Mouse (Mus musculus) MEL (cell line): Measurements from ENCODE around the gene Ucp3. TPM values are rescaled to one million over a fixed set of nuclear protein-coding genes. Genes with fewer than 3 reads are reported as not detected.

Experiments
- DNase-seq: peaks from one replicate; pipeline ENCODE4 v3.0.0; 2011; ENCODE audit warnings: low read depth, low spot score
- H3K27ac ChIP-seq: 2 replicates; pipeline ENCODE4 v1.5.1; 2012; ENCODE audit warnings: low read depth, mild to moderate bottlenecking, control low read depth, low read length, moderate library complexity; ENCODE audit not compliant: control insufficient read depth
- H3K27me3 ChIP-seq, 2 experiments: fragments of 150-350 bp in 1 of 2; sonication (generic) in 1 of 2; 2 replicates each; pipeline ENCODE4 v1.6.1; 2012; ENCODE audit warnings: low read length in 2 of 2, mild to moderate bottlenecking in 2 of 2, improper control_type of control experiment in 1 of 2, moderate library complexity in 1 of 2; ENCODE audit not compliant: insufficient read depth in 2 of 2, control insufficient read depth in 1 of 2
- H3K36me3 ChIP-seq, 2 experiments: 2 replicates each; pipeline ENCODE4 v1.6.1; 2012 to 2014; ENCODE audit warnings: low read length in 2 of 2, improper control_type of control experiment in 1 of 2, inconsistent platforms in 1 of 2, mild to moderate bottlenecking in 1 of 2; ENCODE audit not compliant: insufficient read depth in 2 of 2, control insufficient read depth in 1 of 2
- H3K4me1 ChIP-seq, 2 experiments: fragments of 150-350 bp in 1 of 2; sonication (generic) in 1 of 2; 2 replicates each; pipeline ENCODE4 v1.6.1; 2012; ENCODE audit warnings: low read length in 2 of 2, improper control_type of control experiment in 1 of 2, mild to moderate bottlenecking in 1 of 2; ENCODE audit not compliant: insufficient read depth in 2 of 2, control insufficient read depth in 1 of 2
- H3K4me3 ChIP-seq, 2 experiments: fragments of 150-350 bp in 1 of 2; sonication (generic) in 1 of 2; 2 replicates each; pipeline ENCODE4 v1.5.1; 2012; ENCODE audit warnings: low read depth in 2 of 2, low read length in 2 of 2, mild to moderate bottlenecking in 2 of 2, moderate library complexity in 2 of 2, control low read depth in 1 of 2, improper control_type of control experiment in 1 of 2; ENCODE audit not compliant: control insufficient read depth in 1 of 2, insufficient read depth in 1 of 2
- H3K79me2 ChIP-seq: 2 replicates; pipeline ENCODE4 v1.6.1; 2012; ENCODE audit warnings: mild to moderate bottlenecking, low read length, moderate library complexity; ENCODE audit not compliant: control insufficient read depth, poor library complexity, insufficient read depth
- H3K9ac ChIP-seq: 2 replicates; pipeline ENCODE4 v1.6.1; 2012; ENCODE audit warnings: low read depth, mild to moderate bottlenecking, control low read depth, low read length, moderate library complexity; ENCODE audit not compliant: control insufficient read depth, poor library complexity, severe bottlenecking
- H3K9me3 ChIP-seq: fragments of 150-350 bp; sonication (generic); replicated peaks from 2 replicates; pipeline ENCODE4 v1.6.1; 2012; ENCODE audit warnings: mild to moderate bottlenecking, low read length, improper control_type of control experiment, moderate library complexity; ENCODE audit not compliant: insufficient read depth
- BHLHE40 ChIP-seq: IDR thresholded peaks from 2 replicates; pipeline ENCODE4 v1.6.1; 2012; ENCODE audit warnings: low read depth, mild to moderate bottlenecking, inconsistent platforms, low read length, improper control_type of control experiment, borderline replicate concordance
- CHD1 ChIP-seq: IDR thresholded peaks from 2 replicates; pipeline ENCODE4 v1.6.1; 2012; ENCODE audit warnings: low read depth, mild to moderate bottlenecking, inconsistent platforms, low read length, improper control_type of control experiment
- CTCF ChIP-seq, 3 experiments: IDR thresholded peaks in 2 of 3; conservative IDR thresholded peaks in 1 of 3; 2 replicates each; pipeline ENCODE4 v1.5.1; 2011 to 2012; ENCODE audit warnings: low read length in 3 of 3, low read depth in 2 of 3, mild to moderate bottlenecking in 2 of 3, improper control_type of control experiment in 1 of 3, inconsistent platforms in 1 of 3, mixed read lengths in 1 of 3, moderate library complexity in 1 of 3; ENCODE audit not compliant: control insufficient read depth in 1 of 3, insufficient read depth in 1 of 3, poor library complexity in 1 of 3, severe bottlenecking in 1 of 3
- E2F4 ChIP-seq: IDR thresholded peaks from 2 replicates; pipeline ENCODE4 v1.6.1; 2011; ENCODE audit warnings: low read depth, low read length, improper control_type of control experiment, borderline replicate concordance
- ELF1 ChIP-seq: IDR thresholded peaks from 2 replicates; pipeline ENCODE4 v1.6.1; 2014; ENCODE audit warnings: low read depth, mild to moderate bottlenecking, inconsistent platforms, low read length, improper control_type of control experiment, moderate library complexity
- ETS1 ChIP-seq: IDR thresholded peaks from 2 replicates; pipeline ENCODE4 v1.6.1; 2012; ENCODE audit warnings: low read depth, mild to moderate bottlenecking, inconsistent platforms, low read length, improper control_type of control experiment, moderate library complexity
- GATA1 ChIP-seq: IDR thresholded peaks from 2 replicates; pipeline ENCODE4 v1.6.1; 2011; ENCODE audit warnings: low read depth, low read length, improper control_type of control experiment
- HCFC1 ChIP-seq: IDR thresholded peaks from 2 replicates; pipeline ENCODE4 v1.6.1; 2012; ENCODE audit warnings: low read depth, mild to moderate bottlenecking, inconsistent platforms, low read length, improper control_type of control experiment, moderate library complexity
- KAT2A ChIP-seq: conservative IDR thresholded peaks from 2 replicates; pipeline ENCODE4 v1.6.1; 2012; ENCODE audit warnings: low read depth, low read length, improper control_type of control experiment, inconsistent platforms
- MAFK ChIP-seq: IDR thresholded peaks from 2 replicates; pipeline ENCODE4 v1.6.1; 2011; ENCODE audit warnings: low read depth, mild to moderate bottlenecking, low read length, improper control_type of control experiment, borderline replicate concordance
- MAX ChIP-seq: IDR thresholded peaks from 2 replicates; pipeline ENCODE4 v1.6.1; 2011; ENCODE audit warnings: low read length, improper control_type of control experiment
- MAZ ChIP-seq: IDR thresholded peaks from 2 replicates; pipeline ENCODE4 v1.6.1; 2012; ENCODE audit warnings: low read depth, mild to moderate bottlenecking, inconsistent platforms, low read length, improper control_type of control experiment
- MEF2A ChIP-seq: IDR thresholded peaks from 2 replicates; pipeline ENCODE4 v1.6.1; 2014; ENCODE audit warnings: low read depth, mild to moderate bottlenecking, inconsistent platforms, low read length, improper control_type of control experiment; ENCODE audit not compliant: poor library complexity, insufficient replicate concordance, severe bottlenecking; ENCODE audit errors: extremely low read depth
- MYB ChIP-seq: IDR thresholded peaks from 2 replicates; pipeline ENCODE4 v1.6.1; 2011; ENCODE audit warnings: mild to moderate bottlenecking, low read depth, low read length, improper control_type of control experiment
- MYC ChIP-seq: IDR thresholded peaks from 2 replicates; pipeline ENCODE4 v1.6.1; 2011; ENCODE audit warnings: low read depth, mild to moderate bottlenecking, low read length, improper control_type of control experiment, moderate library complexity
- NELFE ChIP-seq: IDR thresholded peaks from 2 replicates; pipeline ENCODE4 v1.6.1; 2011; ENCODE audit warnings: low read depth, low read length, improper control_type of control experiment
- POLR2A ChIP-seq, 2 experiments: IDR thresholded peaks; 2 replicates each; pipeline ENCODE4 v1.6.1; 2011 to 2012; ENCODE audit warnings: low read length in 2 of 2, mild to moderate bottlenecking in 2 of 2, control low read depth in 1 of 2, improper control_type of control experiment in 1 of 2, low read depth in 1 of 2, moderate library complexity in 1 of 2; ENCODE audit not compliant: control insufficient read depth in 1 of 2, insufficient read depth in 1 of 2, poor library complexity in 1 of 2
- POLR2AphosphoS2 ChIP-seq: IDR thresholded peaks from 2 replicates; pipeline ENCODE4 v1.6.1; 2011; ENCODE audit warnings: low read length, improper control_type of control experiment
- POLR2AphosphoS5 ChIP-seq: IDR thresholded peaks from 2 replicates; pipeline ENCODE4 v1.6.1; 2012; ENCODE audit warnings: low read depth, borderline replicate concordance, mild to moderate bottlenecking, inconsistent platforms, low read length, moderate library complexity, mixed read lengths
- SMC3 ChIP-seq: IDR thresholded peaks from 2 replicates; pipeline ENCODE4 v1.6.1; 2011; ENCODE audit warnings: low read depth, low read length, improper control_type of control experiment
- TAL1 ChIP-seq: IDR thresholded peaks from 2 replicates; pipeline ENCODE4 v1.6.1; 2012; ENCODE audit warnings: mild to moderate bottlenecking, inconsistent platforms, low read length, moderate library complexity, mixed read lengths
- TBP ChIP-seq: IDR thresholded peaks from 2 replicates; pipeline ENCODE4 v1.8.0; 2011; ENCODE audit warnings: low read depth, low read length, improper control_type of control experiment
- USF1 ChIP-seq: IDR thresholded peaks from 2 replicates; pipeline ENCODE4 v1.6.1; 2014; ENCODE audit warnings: low read depth, mild to moderate bottlenecking, inconsistent platforms, low read length, improper control_type of control experiment, moderate library complexity
- USF2 ChIP-seq, 2 experiments: IDR thresholded peaks; 2 replicates each; pipeline ENCODE4 v1.6.1; 2011 to 2012; ENCODE audit warnings: improper control_type of control experiment in 2 of 2, low read length in 2 of 2, borderline replicate concordance in 1 of 2, inconsistent platforms in 1 of 2, low read depth in 1 of 2, mild to moderate bottlenecking in 1 of 2; ENCODE audit not compliant: insufficient read depth in 1 of 2
- ZC3H11A ChIP-seq: IDR thresholded peaks from 2 replicates; pipeline ENCODE4 v1.6.1; 2012; ENCODE audit warnings: low read depth, mild to moderate bottlenecking, inconsistent platforms, low read length, improper control_type of control experiment
- ZMIZ1 ChIP-seq: IDR thresholded peaks from 2 replicates; pipeline ENCODE4 v1.6.1; 2012; ENCODE audit warnings: low read depth, mild to moderate bottlenecking, inconsistent platforms, low read length, improper control_type of control experiment, moderate library complexity
- polyA plus RNA-seq, 2 experiments: library from polyadenylated mRNA; stranded (reverse) in 1 of 2; unstranded in 1 of 2; fragments of >175 nt in 1 of 2; fragments of >200 nt in 1 of 2; gene quantifications; 2 replicates each; pipeline versions ENCODE4 v1.2.1 to v1.2.4; 2012; ENCODE audit warnings: low replicate concordance in 2 of 2, low read depth in 1 of 2; ENCODE audit not compliant: insufficient read length in 2 of 2, insufficient read depth in 1 of 2, missing spikeins in 1 of 2
- total RNA-seq: library from RNA; depleted of rRNA; stranded (reverse); fragments of 300-350 nt; gene quantifications from 2 replicates; pipeline ENCODE4 v1.2.3, GENCODE M21; 2012

Ucp3 gene
- total and polyA plus RNA-seq, 3 experiments, result not detected

DNA sequence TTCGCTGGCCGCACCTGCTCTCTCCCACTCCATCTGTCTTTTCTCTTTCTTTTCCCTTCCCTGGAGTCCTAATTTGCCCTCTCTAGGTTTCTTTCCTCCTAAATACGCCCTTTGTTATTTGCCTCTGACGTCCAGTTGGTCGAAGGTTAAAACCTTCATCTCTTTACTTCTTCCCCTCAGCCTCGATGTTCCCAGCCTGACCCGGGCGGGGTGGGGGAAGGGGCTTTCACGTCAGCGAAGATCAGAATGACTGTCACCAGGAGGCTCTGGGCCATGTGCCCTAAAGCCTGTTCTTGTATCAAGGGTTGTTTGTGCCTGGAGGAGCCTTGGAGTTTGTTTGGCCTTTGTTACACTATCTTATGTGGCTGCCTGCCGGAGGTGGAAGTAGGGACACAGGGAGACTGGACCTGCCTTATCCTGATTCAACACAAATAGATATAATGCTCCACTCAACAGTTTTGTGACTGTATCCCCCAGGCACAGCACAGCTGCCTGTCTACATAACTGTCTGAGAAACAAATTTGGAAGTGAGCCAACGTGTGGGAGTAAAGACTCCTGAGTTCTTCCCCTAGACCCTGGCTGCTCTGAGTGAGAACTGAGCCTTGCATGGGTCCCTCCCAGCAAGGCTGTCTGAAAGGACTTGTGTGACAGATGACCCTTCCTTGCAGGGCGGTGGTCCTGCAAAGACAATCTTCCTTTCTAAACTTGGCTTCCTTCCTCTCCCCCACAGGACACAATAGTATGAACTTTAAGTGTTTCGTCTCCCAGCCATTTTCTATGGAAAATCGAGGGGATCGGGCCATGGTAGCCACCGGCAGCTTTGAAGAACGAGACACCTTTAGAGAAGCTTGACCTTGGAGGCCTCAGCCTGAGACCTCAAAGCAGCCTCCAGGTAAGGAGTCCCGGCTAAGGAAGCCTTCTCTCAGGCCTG, 21.0 kb downstream of the Ucp3 start (continued):
- TF ChIP-seq TBP (no peak; the same call in none of the 2 replicates), ETS1 (peak; percentile 90), MAX (0 out of 2 replicates have a peak, but pooled peaks have one; percentile 61), HCFC1 (peak; percentile 13; the same call in 1 of the 2 replicates), ZC3H11A (no peak), POLR2AphosphoS2 (no peak; the same call in 1 of the 2 replicates), POLR2AphosphoS5 (no peak)

DNA sequence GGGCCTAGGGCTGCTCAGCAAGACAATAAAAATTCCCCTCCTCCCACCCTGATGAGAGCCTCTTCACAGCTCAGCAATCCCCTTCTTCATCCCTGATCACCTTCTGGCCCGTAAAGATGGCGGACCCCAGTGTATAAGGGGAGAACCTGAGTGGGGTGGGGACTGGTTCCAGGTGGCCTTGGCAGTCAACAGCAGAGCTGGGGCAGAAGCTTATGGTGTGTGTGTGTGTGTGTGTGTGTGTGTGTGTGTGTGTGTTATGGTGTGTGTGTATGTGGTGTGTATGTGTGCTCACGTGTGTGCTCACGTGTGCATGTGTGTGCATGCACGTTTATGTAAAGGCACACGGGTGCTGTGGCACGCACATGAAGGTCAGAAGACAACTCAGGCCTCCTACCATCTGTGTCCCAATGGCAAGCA, 21.6 kb downstream of the Ucp3 start:
- peaks cover 3 to 12% of the 10 kb centered on the region in 2 experiments; a peak in 3 of 4 replicates for H3K4me1 ChIP-seq

More for the DNA sequence above, 21.6 kb downstream of the Ucp3 start:
- H3K4me3 ChIP-seq, result peak overlapping the region; percentile 69 to 83
- H3K79me2 ChIP-seq, result peaks cover 37% of the 10 kb centered on the region
- H3K9ac ChIP-seq, result peak overlapping the region; percentile 80
- peak overlapping the region; percentile 90 for H3K27ac ChIP-seq
- TF ChIP-seq GATA1 (no peak), USF2 (IDR thresholded peaks at IDR 0.05; ENCODE audit: borderline replicate concordance in 1 of 2, insufficient read depth in 1 of 2, low read depth in 1 of 2, low read length in 2 of 2) (0 out of 4 replicates have a peak, but pooled peaks of 1 of the 2 experiments have one; percentile 12), MYB (no peak), ZMIZ1 (no peak), NELFE (no peak), TBP (no peak), POLR2A (IDR thresholded peaks at IDR 0.05; ENCODE audit: control insufficient read depth in 1 of 2, insufficient read depth in 1 of 2, low read depth in 1 of 2, low read length in 2 of 2, poor library complexity in 1 of 2) (no peak), SMC3 (no peak), MAX (no peak; the same call in 1 of the 2 replicates), MYC (0 out of 2 replicates have a peak, but pooled peaks have one; percentile 16), MAFK (no peak), HCFC1 (no peak), USF1 (peak; percentile 39), CTCF (IDR thresholded peaks at IDR 0.05 in 2 of 3, conservative IDR thresholded peaks at IDR 0.05 in 1 of 3; ENCODE audit: control insufficient read depth in 1 of 3, insufficient read depth in 1 of 3, low read depth in 2 of 3, low read length in 3 of 3, poor library complexity in 1 of 3, severe bottlenecking in 1 of 3) (no peak), ZC3H11A (no peak), E2F4 (no peak), MEF2A (no peak), ETS1 (no peak; the same call in 1 of the 2 replicates), POLR2AphosphoS5 (peak; percentile 93; the same call in 1 of the 2 replicates), KAT2A (no peak), BHLHE40 (peak; percentile 68; the same call in 1 of the 2 replicates), MAZ (no peak), CHD1 (no peak), ELF1 (no peak), TAL1 (no peak)
- no peaks in the 10 kb centered on the region for H3K9me3 ChIP-seq
- peaks cover 0 to 11% of the 10 kb centered on the region in 2 experiments; a peak in 3 of 4 replicates for H3K36me3 ChIP-seq
- DNase-seq, result peak; percentile 67
- no peaks in the 10 kb centered on the region for H3K27me3 ChIP-seq
